Mouse (Mus musculus): Measurements from ENCODE around the gene Nppc. TPM values are rescaled to one million over a fixed set of nuclear protein-coding genes. Genes with fewer than 3 reads are reported as not detected.

The Nppc gene
- polyA plus RNA-seq, 1 experiment from 2014 or later, result 4.2 TPM

- ATAC-seq, result no peak
- no peaks in the 10 kb centered on the region for H3K9me3 ChIP-seq (replicated peaks; ENCODE audit: control insufficient read depth, low read length, poor library complexity, severe bottlenecking)
- H3K4me3 ChIP-seq (ENCODE audit: low read depth, low read length), result no peak overlapping the region
- no peaks in the 10 kb centered on the region for H3K36me3 ChIP-seq (ENCODE audit: control insufficient read depth, insufficient read depth, low read length)
- H3K4me2 ChIP-seq (ENCODE audit: low read length), result no peak overlapping the region
- no peak overlapping the region for H3K27ac ChIP-seq (ENCODE audit: low read length)
- peaks cover 15% of the 10 kb centered on the region for H3K4me1 ChIP-seq (ENCODE audit: control insufficient read depth, insufficient read depth, low read length)
- 83% methylated on average over 7 of the region's 7 CpGs for WGBS
- no peaks in the 10 kb centered on the region for H3K27me3 ChIP-seq (ENCODE audit: control insufficient read depth, insufficient read depth, low read depth, low read length)
- no peak overlapping the region for H3K9ac ChIP-seq (ENCODE audit: low read depth, low read length)
Measured at GRCm38 (mm10) chr1:86700367-86700766, 30.0 kb upstream of the Nppc start.

DNA sequence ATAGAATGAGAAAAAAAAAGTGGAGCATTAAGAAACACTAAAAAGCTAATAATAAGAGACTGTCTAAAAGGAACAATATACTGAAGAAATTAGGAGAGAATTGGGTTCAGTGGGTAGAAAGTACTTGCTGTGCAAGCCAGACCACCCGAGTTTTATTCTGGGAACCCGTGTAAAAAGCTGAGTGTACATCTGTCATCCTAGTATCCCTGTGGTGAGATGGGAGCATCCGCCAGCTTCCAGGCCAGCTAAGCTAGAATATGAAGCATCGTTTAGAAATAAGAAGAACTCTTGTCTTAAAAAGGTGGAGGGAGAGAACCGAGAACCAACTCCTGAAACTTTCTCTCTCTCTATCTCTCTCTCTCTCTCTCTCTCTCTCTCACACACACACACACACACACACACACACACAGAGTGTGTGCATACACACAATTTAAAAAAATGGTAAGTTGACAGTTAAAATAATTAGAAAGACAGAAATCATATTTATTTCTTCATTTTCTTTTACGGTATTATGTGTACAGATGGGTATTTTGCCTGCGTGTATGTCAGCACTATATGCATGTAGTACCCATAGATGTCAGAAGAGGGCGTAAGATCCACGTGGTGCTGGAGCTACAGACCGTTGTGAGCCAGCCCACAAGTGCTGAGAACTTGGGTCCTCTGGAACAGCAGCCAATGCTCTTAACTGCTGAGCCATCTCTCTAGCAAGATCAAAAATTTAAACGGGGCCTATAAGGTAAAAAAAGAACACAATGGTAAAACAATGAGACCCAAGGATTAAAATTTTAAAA lies 29.2 kb upstream of the Nppc start:
- H3K9me3 ChIP-seq (replicated peaks; ENCODE audit: control insufficient read depth, low read length, poor library complexity, severe bottlenecking), result no peaks in the 10 kb centered on the region
- H3K36me3 ChIP-seq (ENCODE audit: control insufficient read depth, insufficient read depth, low read length), result no peaks in the 10 kb centered on the region
- no peak overlapping the region for H3K9ac ChIP-seq (ENCODE audit: low read depth, low read length)
- ATAC-seq, result no peak
- no peak overlapping the region for H3K27ac ChIP-seq (ENCODE audit: low read length)
- no peak overlapping the region for H3K4me3 ChIP-seq (ENCODE audit: low read depth, low read length)
- 68% methylated on average over 11 of the region's 11 CpGs for WGBS
- no peak overlapping the region for H3K4me2 ChIP-seq (ENCODE audit: low read length)
- no peaks in the 10 kb centered on the region for H3K27me3 ChIP-seq (ENCODE audit: control insufficient read depth, insufficient read depth, low read depth, low read length)
- peaks cover 7% of the 10 kb centered on the region for H3K4me1 ChIP-seq (ENCODE audit: control insufficient read depth, insufficient read depth, low read length)

DNA sequence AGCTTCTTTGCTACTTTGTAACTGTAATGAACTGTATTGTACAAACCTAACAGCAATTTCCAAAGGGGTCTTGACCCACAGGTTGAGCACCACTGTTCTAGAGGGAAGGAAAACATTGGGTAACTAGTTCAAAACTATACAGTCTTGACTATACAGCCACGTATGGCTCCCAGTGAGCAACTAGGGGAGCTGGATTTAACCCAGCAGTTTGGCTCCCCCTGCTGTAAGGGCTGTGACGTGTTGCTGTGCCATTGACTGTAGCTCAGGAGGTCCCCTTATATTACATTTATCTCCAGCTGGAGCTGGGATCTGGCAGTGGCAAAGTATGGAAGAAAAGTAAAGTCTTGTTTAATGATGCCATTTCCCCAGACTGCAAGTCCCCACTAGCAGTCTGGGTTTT lies 28.4 kb upstream of the Nppc start:
- Histone ChIP-seq H3K4me1 (ENCODE audit: control insufficient read depth, insufficient read depth, low read length) (peaks cover 7% of the 10 kb centered on the region), H3K27ac (ENCODE audit: low read length) (no peak overlapping the region), H3K27me3 (ENCODE audit: control insufficient read depth, insufficient read depth, low read depth, low read length) (no peaks in the 10 kb centered on the region), H3K9ac (ENCODE audit: low read depth, low read length) (no peak overlapping the region), H3K4me2 (ENCODE audit: low read length) (no peak overlapping the region), H3K36me3 (ENCODE audit: control insufficient read depth, insufficient read depth, low read length) (no peaks in the 10 kb centered on the region), H3K9me3 (replicated peaks; ENCODE audit: control insufficient read depth, low read length, poor library complexity, severe bottlenecking) (no peaks in the 10 kb centered on the region), H3K4me3 (ENCODE audit: low read depth, low read length) (no peak overlapping the region)
- 50% methylated on average over 2 of the region's 2 CpGs for WGBS
- no peak for ATAC-seq

DNA sequence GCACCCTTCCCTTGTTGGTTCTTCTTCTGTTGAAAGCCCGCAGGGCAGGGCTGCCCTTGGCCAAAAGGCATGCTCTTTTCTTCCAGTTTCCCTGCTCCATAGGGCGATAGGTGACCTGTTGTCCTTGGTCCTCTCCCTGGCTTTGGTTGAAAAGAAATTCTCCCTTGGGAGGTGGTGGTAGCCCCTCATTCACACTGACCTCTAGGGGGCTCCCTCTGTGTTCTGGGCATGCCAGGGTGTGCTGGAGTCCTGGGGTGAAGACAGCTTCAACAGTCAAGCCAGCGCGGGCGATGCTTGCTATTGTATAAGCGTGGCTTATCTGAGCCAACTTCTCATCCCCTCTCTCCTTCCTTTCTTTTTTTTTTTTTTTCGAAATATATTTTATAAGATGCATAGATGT lies 26.6 kb upstream of the Nppc start:
- H3K27ac ChIP-seq (ENCODE audit: low read length), result no peak overlapping the region
- no peak overlapping the region for H3K9ac ChIP-seq (ENCODE audit: low read depth, low read length)
- no peaks in the 10 kb centered on the region for H3K27me3 ChIP-seq (ENCODE audit: control insufficient read depth, insufficient read depth, low read depth, low read length)
- H3K9me3 ChIP-seq (replicated peaks; ENCODE audit: control insufficient read depth, low read length, poor library complexity, severe bottlenecking), result no peaks in the 10 kb centered on the region
- H3K4me2 ChIP-seq (ENCODE audit: low read length), result no peak overlapping the region
- no peaks in the 10 kb centered on the region for H3K4me1 ChIP-seq (ENCODE audit: control insufficient read depth, insufficient read depth, low read length)
- no peak overlapping the region for H3K4me3 ChIP-seq (ENCODE audit: low read depth, low read length)
- no peak for ATAC-seq
- H3K36me3 ChIP-seq (ENCODE audit: control insufficient read depth, insufficient read depth, low read length), result no peaks in the 10 kb centered on the region
- 49% methylated on average over 7 of the region's 7 CpGs for WGBS

DNA sequence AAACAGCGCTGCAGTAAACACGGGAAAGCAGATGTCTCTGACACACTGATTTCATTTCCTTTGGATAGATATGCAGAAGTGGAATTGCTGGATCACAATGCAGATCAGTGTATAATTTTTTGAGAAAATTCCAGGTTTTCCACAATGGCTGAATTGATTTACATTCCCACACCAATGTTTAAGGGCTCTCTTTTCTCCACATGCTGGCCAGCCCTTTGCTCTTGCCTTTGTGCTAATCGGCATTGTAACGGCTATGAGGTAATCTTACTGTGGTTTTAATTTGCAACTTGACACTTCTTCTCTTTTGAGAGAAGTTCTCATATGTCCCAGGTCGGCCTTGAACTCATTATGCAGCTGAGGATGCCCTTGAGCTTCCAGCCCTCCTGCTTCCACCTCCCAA lies 20.7 kb upstream of the Nppc start:
- Histone ChIP-seq H3K9ac (ENCODE audit: low read depth, low read length) (no peak overlapping the region), H3K4me2 (ENCODE audit: low read length) (no peak overlapping the region), H3K4me3 (ENCODE audit: low read depth, low read length) (no peak overlapping the region), H3K4me1 (ENCODE audit: control insufficient read depth, insufficient read depth, low read length) (no peaks in the 10 kb centered on the region), H3K27me3 (ENCODE audit: control insufficient read depth, insufficient read depth, low read depth, low read length) (no peaks in the 10 kb centered on the region), H3K9me3 (replicated peaks; ENCODE audit: control insufficient read depth, low read length, poor library complexity, severe bottlenecking) (0 out of 2 replicates have a peak, but pooled peaks cover 2% of the 10 kb centered on the region), H3K36me3 (ENCODE audit: control insufficient read depth, insufficient read depth, low read length) (no peaks in the 10 kb centered on the region), H3K27ac (ENCODE audit: low read length) (no peak overlapping the region)
- no peak for ATAC-seq
- WGBS, result 73% methylated on average over 5 of the region's 5 CpGs

DNA sequence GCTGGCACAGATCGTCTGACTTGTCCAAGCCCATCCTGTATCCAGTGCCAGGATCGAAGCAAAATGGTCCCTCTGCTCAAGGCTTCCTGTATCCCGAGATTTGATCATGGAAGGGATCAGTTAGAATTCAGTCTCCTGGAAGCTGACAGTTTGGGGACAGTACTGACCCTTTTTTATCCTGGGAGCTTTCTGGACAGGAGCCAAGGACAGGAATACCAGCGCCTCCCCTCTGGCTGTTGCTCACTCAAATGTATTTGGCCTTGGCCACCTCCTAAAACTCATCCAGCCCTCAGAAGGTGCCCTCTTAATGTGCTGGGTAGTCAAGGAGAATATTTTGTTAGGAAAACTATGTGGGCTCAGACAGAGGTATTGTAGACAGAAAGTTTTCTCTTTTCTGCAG lies 16.9 kb upstream of the Nppc start:
- H3K36me3 ChIP-seq (ENCODE audit: control insufficient read depth, insufficient read depth, low read length), result no peaks in the 10 kb centered on the region
- 87% methylated on average over 4 of the region's 4 CpGs for WGBS
- no peaks in the 10 kb centered on the region for H3K4me1 ChIP-seq (ENCODE audit: control insufficient read depth, insufficient read depth, low read length)
- no peaks in the 10 kb centered on the region for H3K27me3 ChIP-seq (ENCODE audit: control insufficient read depth, insufficient read depth, low read depth, low read length)
- no peak for ATAC-seq
- H3K9ac ChIP-seq (ENCODE audit: low read depth, low read length), result no peak overlapping the region
- 0 out of 2 replicates have a peak, but pooled peaks cover 2% of the 10 kb centered on the region for H3K9me3 ChIP-seq (replicated peaks; ENCODE audit: control insufficient read depth, low read length, poor library complexity, severe bottlenecking)
- no peak overlapping the region for H3K27ac ChIP-seq (ENCODE audit: low read length)
- H3K4me2 ChIP-seq (ENCODE audit: low read length), result no peak overlapping the region
- H3K4me3 ChIP-seq (ENCODE audit: low read depth, low read length), result no peak overlapping the region

DNA sequence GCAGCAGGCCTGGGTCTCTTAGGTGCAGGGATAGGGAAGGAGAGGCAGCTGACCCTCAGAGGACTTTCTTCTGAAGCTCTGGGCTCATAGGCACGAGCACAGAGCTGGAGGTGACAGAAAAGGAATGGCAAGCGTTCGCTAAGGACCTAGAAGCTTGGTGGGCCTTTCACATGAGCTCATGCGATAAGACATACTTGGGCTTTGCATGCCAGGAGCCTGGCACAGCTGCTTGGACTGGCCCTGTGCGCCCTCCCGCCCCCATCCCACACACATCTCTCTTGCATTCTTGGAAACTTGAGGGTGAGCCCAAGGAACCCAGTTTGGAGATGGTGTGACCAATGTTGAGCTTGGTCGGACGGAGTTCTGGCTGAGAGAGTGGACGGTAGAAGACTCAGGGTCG lies 8.3 kb upstream of the Nppc start:
- Histone ChIP-seq H3K27ac (ENCODE audit: low read length) (no peak overlapping the region), H3K9ac (ENCODE audit: low read depth, low read length) (no peak overlapping the region), H3K4me3 (ENCODE audit: low read depth, low read length) (no peak overlapping the region), H3K4me1 (ENCODE audit: control insufficient read depth, insufficient read depth, low read length) (no peaks in the 10 kb centered on the region), H3K36me3 (ENCODE audit: control insufficient read depth, insufficient read depth, low read length) (no peaks in the 10 kb centered on the region), H3K9me3 (replicated peaks; ENCODE audit: control insufficient read depth, low read length, poor library complexity, severe bottlenecking) (no peaks in the 10 kb centered on the region), H3K27me3 (ENCODE audit: control insufficient read depth, insufficient read depth, low read depth, low read length) (no peaks in the 10 kb centered on the region), H3K4me2 (ENCODE audit: low read length) (no peak overlapping the region)
- 89% methylated on average over 10 of the region's 10 CpGs for WGBS
- no peak for ATAC-seq

DNA sequence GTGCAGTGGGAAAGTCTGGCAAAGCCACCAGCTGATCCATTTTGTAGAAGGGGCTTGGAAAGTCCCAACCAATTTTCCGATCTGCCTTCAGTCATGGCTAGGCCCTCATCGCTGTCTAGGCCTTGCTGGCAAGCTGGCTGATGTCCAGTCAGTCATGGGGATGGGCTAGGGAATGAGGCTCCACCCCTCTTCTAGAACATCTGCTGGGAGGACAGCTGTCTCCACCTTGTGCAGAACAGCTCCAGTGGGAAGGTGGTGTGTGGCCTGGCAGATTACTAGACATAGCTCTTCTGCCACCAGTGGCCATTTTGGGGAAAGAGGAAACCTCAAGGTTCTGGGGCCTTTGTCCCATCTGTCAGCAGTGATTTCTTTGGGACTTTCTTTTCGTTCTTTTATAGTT lies 7.3 kb upstream of the Nppc start:
- Histone ChIP-seq H3K36me3 (ENCODE audit: control insufficient read depth, insufficient read depth, low read length) (no peaks in the 10 kb centered on the region), H3K4me2 (ENCODE audit: low read length) (no peak overlapping the region), H3K27ac (ENCODE audit: low read length) (no peak overlapping the region), H3K9me3 (replicated peaks; ENCODE audit: control insufficient read depth, low read length, poor library complexity, severe bottlenecking) (no peaks in the 10 kb centered on the region), H3K9ac (ENCODE audit: low read depth, low read length) (no peak overlapping the region), H3K4me3 (ENCODE audit: low read depth, low read length) (no peak overlapping the region), H3K4me1 (ENCODE audit: control insufficient read depth, insufficient read depth, low read length) (no peaks in the 10 kb centered on the region), H3K27me3 (ENCODE audit: control insufficient read depth, insufficient read depth, low read depth, low read length) (no peaks in the 10 kb centered on the region)
- WGBS, result 79% methylated on average over 3 of the region's 3 CpGs
- ATAC-seq, result no peak

DNA sequence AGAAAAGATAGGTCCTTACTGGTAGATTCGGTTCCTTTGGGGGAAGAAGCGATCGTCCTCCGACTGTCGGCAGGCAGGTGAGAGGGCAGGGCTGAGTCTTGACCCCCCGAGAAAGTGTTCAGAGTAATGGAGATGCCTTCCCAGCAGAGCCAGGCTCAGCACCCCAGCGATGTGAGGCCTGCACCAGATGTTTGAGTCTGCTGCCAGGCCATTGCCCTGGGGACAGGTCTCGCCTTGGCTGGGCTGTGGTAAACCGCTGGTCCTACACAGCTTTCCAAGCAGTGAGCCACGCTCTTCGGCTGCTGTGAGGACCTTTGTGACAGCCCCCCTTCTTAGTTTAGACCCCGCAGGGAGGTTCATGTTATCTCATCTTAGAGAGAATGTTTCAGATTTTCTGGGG lies 4.8 kb upstream of the Nppc start:
- H3K9ac ChIP-seq (ENCODE audit: low read depth, low read length), result no peak overlapping the region
- ATAC-seq, result no peak
- no peaks in the 10 kb centered on the region for H3K36me3 ChIP-seq (ENCODE audit: control insufficient read depth, insufficient read depth, low read length)
- no peak overlapping the region for H3K27ac ChIP-seq (ENCODE audit: low read length)
- WGBS, result 90% methylated on average over 12 of the region's 12 CpGs
- H3K9me3 ChIP-seq (replicated peaks; ENCODE audit: control insufficient read depth, low read length, poor library complexity, severe bottlenecking), result no peaks in the 10 kb centered on the region
- H3K4me2 ChIP-seq (ENCODE audit: low read length), result no peak overlapping the region
- no peak overlapping the region for H3K4me3 ChIP-seq (ENCODE audit: low read depth, low read length)
- peaks cover 5% of the 10 kb centered on the region; the same call in 1 of the 2 replicates for H3K27me3 ChIP-seq (ENCODE audit: control insufficient read depth, insufficient read depth, low read depth, low read length)
- H3K4me1 ChIP-seq (ENCODE audit: control insufficient read depth, insufficient read depth, low read length), result peaks cover 3% of the 10 kb centered on the region; the same call in 1 of the 2 replicates

Data from midbrain, embryonic 16.5 days (tissue).